Mouse (Mus musculus): ENCODE data around the gene Cdc20. TPM values are rescaled to one million over a fixed set of nuclear protein-coding genes. Genes with fewer than 3 reads are reported as not detected.

The Cdc20 gene
- 1 to 10 TPM; 1.1 to 1.5 TPM for total RNA-seq (2021)

DNA sequence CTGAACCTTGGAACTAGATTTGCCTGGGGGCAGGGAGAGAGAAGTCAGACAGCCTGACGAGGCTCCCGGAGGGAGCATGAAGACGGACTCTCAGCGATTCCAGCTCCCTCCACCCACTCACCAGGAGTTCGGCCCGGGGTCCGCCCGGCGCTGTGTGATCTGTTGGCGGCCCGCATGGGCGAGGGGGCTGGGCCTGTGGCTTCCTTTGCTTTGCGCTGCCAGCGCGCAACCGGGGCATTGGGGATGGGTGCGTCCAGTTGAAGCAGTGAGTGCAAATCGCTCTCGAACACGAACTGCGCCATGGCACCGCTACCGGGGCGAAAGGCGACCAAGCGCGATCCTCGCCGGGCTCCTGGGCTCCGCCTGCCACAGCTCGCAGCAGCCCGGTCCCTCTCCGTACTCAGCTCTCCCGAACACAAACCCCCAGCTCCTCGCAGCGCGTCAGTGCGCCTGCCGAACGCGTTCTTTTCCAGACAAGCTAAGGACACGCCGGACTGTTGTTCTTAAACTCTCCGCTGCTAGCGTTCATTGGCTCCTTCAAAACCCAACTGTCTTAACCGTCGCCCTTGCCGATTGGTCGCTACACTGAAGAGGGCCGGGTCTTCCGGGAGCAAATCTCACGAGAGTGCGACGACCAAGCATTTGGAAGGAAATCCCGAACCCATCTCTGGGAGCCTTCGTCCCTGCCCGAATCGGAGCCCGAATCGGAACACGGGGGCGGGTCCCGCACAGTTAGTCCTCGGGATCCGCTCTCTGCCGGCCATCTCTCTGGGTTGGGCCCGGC lies at the start of gene Cdc20:
TSS of gene Cdc20 (minus strand) at position 533 of the 784 bp plus-strand sequence.
- DNase-seq (ENCODE audit: extremely low spot score in 1 of 2, low spot score in 1 of 2), result peak; percentile 65 to 68

DNA sequence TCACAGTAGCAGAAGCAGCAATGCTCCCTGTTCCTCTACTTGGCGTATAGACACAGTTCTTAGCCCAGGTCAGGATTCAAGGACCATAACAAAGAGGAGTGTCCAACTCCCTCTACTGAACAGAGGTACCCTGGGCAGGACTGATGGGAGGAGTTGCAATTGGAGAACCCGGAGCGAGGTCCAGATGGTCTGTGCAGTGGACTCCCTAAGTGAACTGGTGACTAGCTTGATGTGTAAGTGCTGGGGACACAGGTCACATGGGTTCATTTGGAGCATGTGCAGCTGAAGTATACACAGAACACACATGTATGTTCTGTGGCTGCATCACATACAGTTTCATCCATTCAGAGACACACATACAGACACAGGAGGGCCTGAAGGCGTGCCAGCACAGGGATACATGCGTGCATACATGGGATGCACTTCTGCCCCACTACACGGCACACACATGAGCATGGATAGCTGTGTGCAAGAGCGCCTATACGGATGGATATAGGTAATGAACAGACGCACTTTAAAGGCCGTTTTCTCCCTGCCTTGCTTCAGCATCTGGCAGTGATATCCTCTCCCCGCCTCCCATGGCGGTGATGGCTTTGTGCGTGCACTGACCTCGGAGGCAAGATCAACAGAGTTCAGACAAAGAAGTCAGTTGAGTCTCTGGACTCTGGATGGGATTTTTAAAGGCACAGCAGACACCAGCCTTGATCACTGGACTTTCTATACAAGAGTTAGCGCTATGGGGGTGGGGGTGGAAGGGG lies 39.8 kb upstream of the Cdc20 start:
- DNase-seq (ENCODE audit: extremely low spot score in 1 of 2, low spot score in 1 of 2), result no peak

DNA sequence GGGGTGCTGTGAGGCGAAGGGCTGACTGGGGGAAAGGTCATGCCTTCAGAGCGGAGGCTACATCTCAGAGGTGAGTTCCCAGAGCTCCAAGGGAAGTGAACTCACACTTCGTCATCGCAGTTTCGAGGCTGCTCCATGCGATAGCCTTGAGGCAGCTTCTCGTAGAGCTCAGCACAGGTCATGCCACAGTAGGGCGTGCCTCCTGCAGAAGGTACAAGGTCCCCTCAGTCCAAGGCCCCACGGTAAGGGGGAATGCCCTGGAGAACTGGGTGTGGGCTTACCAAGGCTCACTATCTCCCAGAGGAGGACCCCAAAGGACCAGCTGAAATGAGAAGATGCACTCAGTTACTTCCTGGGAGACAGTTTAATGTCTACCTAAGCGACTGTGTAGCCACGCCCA lies 35.5 kb upstream of the Cdc20 start:
- DNase-seq (ENCODE audit: extremely low spot score in 1 of 2, low spot score in 1 of 2), result no peak

DNA sequence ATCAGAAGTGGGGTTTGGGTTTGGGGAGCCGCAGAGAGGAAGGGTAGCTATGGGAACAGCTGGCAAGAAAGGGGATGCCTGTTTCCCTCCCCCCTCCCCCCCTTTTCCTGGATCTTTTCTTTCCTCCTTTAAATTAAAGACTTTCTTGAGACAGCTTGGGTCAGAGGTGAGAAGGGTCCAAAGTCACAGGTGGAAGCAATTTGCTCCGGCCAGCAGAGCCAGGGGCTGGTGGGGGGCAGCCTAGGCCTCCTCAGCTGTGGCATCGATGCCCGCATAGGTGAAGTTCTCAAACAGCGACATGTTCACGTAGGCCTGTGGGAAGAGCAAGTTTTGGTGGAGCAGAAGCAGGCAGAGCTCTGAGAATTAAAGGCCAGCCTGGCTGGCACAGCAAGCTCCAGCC lies 34.1 kb upstream of the Cdc20 start:
- DNase-seq (ENCODE audit: extremely low spot score in 1 of 2, low spot score in 1 of 2), result no peak

DNA sequence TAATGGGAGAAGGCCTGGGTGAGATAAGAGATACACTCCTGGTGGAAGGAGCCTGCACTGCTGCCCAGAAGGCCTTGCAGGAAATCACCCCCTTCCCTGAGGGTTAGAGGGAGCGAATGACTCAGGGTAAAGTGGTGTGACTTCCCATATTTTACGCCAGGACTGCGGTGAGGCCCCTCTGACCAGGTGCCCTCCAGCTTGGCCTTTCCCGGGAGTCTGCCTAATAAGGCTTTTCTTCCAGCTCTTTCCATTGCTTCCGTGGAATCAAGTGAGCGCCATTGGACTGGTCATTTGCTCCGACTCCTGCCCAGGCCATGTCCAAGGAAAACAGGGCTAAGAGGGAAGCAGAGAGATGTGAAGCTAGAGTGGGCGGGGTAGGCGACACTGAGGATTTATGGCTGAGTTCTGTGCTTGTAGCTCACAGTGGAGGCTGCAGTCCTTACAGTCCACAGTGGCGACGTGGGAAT lies 28.6 kb upstream of the Cdc20 start:
- no peak for DNase-seq (ENCODE audit: extremely low spot score in 1 of 2, low spot score in 1 of 2)

DNA sequence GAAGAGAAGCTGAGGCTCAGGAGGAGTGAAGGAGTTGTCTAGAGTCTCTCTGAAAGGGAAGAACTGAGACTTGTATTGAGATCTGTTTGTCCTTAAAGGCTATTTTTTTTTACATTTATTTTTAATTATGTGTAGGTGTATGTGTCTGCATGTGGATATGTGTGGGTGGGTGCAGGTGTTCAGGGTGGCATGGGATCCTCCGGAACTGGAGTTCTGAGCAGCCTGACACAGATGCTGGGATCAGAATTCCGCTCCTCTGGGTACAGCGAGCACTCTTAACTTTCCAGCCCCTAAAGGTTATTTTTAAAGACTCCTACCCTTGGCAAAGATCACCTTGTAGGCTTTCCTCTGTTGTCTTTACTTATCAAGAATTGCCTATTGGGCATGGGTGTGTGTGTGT lies 27.8 kb upstream of the Cdc20 start:
- DNase-seq (ENCODE audit: extremely low spot score in 1 of 2, low spot score in 1 of 2), result no peak

DNA sequence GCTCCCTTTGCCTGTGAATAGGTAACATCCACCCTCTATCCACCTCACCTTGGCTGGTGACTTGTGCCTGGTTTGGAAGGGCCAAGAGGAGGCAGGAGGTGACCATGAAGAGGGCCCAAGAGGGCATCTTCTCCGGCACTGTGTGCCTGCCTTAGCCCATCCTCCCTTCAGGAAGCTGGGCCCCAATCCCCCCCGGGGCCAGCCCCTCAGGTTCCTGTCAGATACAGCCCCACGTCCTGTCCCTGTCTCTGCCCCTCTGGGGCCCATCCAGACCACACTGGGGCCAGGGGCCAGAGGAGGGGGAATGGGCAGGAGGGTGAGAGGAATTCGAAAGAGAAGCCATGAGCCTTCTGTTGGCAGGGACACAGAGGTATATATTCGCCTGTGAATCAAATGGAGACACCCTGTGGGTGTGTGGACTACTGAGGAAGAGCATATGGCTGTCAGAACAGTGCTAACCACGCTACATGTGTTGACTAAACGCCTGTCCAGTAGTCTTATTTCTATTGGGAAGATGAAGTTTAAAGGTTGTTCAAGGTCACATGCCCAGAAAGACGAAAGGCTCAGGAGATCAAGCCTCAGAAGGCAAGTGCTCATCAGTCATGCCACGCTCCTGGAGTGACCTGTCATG lies 20.3 kb upstream of the Cdc20 start, which contains the start of gene Mpl:
TSS of gene Mpl (minus strand) at position 169 of the 631 bp plus-strand sequence.
- no peak for DNase-seq (ENCODE audit: extremely low spot score in 1 of 2, low spot score in 1 of 2)

DNA sequence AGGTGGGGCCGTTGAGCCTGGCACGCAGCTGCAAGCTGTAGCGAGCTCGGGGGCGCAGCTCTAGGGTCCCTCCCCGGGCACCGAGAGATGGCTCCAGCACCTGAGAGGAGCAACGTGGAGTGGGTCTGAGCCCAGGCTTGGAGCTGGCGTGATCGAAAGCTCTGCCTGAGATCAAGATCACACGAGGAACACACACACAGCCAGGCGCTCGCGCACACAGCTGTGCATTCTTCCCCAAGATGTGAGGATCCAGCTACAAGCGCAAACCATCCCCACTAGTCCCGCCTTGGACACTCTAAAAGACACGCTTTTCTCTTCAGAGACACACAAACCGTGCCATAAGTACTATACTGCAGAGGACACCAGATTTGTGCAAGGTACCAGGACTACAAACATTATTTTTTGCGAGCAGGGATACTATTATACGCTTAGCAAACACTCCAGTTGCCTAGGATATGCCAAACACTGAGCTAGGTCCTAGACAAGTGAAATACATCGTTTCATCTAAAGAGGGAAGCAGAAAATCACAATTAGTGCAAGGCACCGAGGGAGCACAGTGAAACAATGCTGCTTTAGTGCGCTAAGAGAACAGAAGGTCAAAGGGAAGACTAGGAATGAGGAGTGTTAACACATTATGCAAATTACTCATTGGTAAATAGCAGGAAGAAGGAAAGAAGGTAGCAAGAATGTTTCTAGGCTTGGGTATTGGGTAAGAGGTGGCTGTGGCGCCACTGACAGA lies 9.4 kb upstream of the Cdc20 start:
- DNase-seq (ENCODE audit: extremely low spot score in 1 of 2, low spot score in 1 of 2), result no peak

DNA sequence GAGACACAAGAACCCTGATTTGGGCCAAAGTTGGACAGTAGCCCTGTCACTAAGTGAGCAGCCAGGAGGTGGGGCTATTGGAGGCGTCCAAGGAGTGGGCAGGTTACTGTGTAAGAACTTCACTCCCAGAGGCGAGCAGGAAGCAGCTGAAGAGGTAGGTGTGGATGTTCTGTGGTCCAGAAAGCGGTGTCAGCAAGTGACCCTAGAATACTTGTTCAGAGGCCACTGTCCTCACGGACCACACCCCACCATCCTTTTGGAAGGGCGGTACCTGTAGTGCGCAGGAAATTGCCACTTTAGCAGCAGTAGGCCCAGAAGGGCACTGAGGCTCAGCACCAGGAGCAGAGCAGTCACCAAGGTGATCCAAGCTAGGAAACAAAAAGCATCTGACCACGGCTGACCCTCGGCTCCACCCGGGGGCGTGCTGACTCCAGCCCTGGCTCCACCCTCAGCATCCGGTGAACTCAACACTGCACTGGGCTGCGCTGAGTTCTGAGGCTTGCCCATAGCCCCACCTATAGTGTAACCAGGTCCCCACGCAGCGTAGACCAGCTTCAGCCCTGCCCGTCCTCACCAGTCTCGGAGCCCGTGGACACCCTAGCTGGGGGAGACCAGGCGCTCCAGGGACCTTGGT lies 8.7 kb upstream of the Cdc20 start:
- peak in 1 of 2 experiments; percentile 8 for DNase-seq (ENCODE audit: extremely low spot score in 1 of 2, low spot score in 1 of 2)

DNA sequence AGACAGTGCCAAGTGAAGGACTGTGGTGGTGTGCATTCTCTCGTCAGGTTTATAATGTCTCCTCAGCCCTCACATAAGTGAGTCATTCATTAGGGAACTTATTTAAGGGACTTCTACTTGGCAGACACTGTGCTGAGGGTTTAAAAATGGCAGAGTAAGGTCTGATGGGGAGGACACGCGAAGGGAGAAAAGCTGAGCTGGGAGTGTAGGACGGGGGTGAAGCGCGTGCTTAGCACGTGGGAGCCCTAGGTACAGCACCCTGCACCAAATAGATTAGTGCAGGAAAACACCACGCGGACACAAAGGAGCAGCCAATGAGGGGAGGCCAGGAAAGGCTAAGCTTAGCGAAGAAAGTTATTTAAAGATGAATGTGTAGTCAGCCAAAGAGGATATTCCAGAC lies 7.9 kb upstream of the Cdc20 start:
- DNase-seq (ENCODE audit: extremely low spot score in 1 of 2, low spot score in 1 of 2), result no peak

DNA sequence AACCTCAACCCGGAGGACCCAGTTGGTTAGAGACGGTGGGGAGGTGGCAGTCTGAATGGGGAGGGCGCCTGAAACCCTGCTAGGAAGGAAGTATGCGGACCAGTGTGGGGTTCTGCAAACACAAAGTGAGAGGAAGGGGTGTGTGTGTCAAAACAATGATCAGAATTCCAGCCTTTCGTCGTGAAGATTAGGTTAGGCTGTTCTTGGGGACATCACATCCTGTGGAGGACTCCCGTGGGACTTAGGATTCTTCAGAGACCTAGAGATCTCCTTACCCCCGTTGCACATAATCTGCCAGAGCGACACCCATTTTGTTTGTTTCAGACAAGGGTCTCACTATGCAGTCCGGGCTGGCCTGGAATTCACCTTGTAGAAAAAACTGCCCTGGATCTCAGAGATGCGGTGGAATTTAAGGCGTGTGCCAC lies 689 bp upstream of the Cdc20 start:
- no peak for DNase-seq (ENCODE audit: extremely low spot score in 1 of 2, low spot score in 1 of 2)

DNA sequence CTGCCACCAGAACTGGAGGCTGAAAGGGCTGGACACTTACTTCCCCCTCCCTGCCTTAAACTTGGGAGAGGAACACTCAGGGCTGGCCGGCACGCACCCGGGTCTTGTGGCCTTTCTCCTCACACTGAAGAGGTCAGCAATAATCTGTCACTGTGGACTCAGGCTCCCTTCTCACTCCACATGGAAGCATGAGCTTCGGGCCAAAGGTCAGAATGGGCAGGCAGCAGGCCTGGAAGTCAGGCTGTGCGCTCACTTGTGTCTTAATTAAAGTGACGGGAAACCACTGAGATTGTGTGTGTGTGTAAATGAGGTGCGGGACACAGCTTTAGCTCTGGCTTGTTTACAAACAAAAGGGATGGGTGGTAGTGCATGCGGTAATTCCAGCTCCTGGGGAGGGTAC lies 4.8 kb downstream of the Cdc20 start:
- no peak for DNase-seq (ENCODE audit: extremely low spot score in 1 of 2, low spot score in 1 of 2)

DNA sequence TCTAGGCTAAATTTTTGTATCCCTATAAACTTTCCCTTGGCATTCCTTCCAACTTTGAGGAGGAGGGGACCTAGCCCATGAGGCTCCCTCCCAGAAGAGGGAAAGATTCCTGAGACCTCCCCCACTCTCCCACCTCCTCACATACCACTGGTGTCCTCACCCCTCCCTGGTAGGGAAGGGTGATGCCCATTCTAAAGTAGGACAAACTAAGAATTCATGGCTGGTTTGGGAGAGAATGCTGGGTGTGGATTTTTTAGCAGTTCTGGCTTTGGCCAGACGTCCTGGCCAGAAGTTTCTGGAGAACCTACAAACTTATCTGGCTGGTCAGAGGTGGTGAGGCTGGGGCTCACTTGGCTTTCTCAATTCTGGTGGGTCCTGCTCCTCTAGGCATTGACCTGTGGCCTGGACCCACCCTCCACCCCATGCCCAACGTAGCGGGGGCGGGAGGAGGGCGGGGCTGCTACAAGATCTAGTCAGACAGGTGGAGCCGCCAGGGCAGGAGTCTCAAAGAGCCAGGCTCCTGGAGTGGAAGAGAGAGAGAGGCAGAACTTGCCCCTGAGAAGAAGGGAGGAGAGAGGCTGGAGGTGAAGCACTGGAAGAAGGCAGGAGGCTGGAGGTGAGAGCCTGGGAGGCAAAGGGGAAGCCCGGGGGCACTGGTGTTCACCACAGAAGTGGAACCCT lies 7.8 kb downstream of the Cdc20 start:
- DNase-seq (ENCODE audit: extremely low spot score in 1 of 2, low spot score in 1 of 2), result no peak

DNA sequence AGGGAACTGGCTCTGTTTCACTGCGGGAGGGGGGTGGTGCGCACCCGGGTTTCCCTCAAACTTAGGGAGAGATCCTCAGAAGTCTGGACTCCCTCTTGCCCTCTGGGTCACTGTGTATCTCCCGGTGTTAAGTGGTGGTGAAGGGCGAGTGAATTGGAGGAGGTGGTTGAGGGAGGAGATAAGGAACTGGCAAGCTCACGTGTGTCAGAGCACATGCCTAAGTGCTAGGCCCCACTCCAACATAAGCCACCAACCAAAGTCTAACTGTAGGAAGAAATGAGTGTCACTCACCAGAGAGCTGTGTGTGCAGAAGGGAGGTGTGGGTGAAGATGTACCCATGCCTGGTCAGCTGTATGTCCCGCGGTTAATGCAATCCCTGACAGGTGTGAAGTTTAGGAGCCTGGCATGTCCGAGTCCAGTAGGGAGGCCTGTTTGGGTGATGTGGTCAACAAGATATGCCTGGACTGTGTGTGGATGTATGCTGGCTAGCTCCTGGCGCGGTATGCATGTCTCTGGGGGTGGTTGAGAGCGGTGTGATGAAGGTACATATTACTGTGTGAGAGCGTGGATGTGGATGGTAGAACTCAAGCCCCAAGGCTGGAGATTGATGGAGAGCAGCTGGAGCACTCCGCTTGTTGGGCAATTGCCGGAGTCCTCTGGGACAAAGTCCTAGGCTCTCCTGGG lies 8.5 kb downstream of the Cdc20 start:
- no peak for DNase-seq (ENCODE audit: extremely low spot score in 1 of 2, low spot score in 1 of 2)

DNA sequence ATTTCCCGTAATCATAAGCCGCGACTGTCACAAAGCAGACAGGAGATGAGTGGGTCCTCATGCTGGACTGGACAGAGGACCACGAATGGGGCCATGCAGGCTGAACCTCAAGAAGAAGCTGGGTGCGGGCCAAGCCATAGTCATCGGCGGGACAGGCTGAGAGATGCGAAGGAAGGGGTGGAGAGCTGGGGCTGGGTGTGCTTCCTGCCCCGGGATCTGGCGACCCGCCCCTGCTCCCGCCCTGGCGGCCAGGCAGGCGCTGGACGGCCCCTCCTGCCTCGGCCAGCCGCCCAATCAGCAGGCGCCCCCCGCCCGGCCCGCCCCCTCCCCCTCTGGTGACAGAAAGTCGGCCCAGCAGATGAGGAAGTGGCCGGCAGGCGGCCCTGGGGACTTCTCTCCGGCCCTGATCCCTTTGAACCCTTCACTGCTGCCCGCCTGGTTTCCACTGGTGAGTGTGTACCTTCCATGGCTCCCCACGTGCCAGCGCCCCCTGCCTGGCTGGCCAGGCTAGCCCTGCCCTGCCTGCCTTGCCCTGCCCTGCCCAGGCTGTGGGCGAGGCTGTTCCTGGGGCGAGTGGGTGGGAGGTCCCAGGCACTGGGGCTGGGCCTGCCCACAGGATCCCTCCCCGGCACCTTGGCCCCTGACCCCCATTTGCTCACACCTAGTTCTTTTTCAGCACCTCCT lies 9.2 kb downstream of the Cdc20 start, which contains the start of gene Elovl1:
TSS of gene Elovl1 (plus strand) at position 326 of the 684 bp plus-strand sequence.
- DNase-seq (ENCODE audit: extremely low spot score in 1 of 2, low spot score in 1 of 2), result peak; percentile 45 to 54

DNA sequence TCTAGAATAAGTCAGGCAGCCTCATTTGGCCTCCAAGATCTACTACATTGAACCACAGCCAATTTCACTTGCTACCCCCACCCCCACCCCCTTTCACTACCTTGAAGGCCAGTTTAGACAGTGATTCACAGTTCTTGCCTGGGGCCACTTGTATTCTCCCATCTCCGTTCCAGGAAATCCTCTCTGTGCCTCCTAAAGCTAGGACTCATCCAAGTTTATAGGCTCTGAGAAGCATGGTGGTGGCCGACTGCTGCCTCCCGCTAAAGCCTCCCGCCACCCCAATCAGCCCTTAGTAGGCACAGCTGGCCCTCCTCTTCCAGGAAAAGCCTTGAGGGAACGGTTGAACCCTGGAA lies 9.8 kb downstream of the Cdc20 start:
- no peak for DNase-seq (ENCODE audit: extremely low spot score in 1 of 2, low spot score in 1 of 2)

DNA sequence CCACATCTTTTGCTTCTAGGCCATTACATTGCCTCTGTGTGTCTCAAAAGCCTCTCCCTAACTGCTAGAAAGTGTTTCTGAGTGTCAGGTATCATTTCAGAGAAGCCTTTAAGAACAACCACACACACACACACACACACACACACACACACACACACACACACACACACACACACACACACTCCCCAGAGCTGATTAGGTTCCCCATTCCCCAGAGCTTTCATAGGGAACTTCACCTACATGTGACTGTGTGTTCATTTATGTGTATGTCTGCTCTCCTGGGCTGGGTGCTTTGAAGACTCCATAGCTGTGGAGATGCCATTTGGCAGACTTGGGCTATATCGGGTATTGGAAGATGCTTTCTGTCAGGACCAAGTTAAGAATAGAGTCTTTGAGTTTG lies 11.8 kb downstream of the Cdc20 start:
- no peak for DNase-seq (ENCODE audit: extremely low spot score in 1 of 2, low spot score in 1 of 2)

DNA sequence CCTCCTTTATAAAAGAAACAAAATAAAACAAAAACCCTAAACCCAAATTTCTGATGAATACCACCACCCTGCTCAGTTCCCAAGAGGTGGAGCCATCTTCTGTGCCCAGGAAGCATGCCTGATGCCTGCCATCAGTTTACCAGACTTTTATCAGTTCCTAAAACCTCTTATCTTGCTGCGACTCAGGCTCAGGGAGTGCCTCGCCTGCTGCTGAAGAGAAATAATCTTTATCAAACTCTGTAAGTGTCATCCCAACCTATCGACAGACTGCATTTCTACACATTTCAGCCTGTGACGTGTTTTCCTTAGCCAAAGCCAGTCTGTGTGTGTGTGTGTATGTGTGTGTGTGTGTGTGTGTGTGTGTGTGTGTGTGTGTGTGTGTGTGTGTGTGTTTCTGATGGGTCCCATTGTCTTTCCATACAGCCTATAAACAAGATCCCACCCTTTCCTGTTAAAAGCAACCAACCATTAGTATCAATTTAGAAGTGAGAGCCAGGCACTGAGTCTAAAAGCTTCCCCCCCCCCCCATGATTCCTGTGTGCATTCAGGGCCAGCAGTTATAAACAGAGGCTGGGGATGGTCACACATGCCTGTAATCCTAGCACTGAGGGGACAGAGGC lies 12.5 kb downstream of the Cdc20 start:
- DNase-seq (ENCODE audit: extremely low spot score in 1 of 2, low spot score in 1 of 2), result no peak
